Mouse (Mus musculus): Measurements from ENCODE around the gene Mon2.
"Not testable (repeated sequence)": the region's sequence is repeated elsewhere in the genome, so short reads cannot be mapped to it uniquely, and the experiment has no call there.

Mon2 gene

GRCm38 (mm10) chr10:122983579-122984530, 92.5 kb downstream of the Mon2 start:
- in situ Hi-C loops (cut with MboI; ENCODE audit: low pct_unique_long_range_greater_than_20kb in 1 of 2, low sequenced_read_pairs in 2 of 2, unreplicated experiment in 1 of 2) = no loop called here

DNA sequence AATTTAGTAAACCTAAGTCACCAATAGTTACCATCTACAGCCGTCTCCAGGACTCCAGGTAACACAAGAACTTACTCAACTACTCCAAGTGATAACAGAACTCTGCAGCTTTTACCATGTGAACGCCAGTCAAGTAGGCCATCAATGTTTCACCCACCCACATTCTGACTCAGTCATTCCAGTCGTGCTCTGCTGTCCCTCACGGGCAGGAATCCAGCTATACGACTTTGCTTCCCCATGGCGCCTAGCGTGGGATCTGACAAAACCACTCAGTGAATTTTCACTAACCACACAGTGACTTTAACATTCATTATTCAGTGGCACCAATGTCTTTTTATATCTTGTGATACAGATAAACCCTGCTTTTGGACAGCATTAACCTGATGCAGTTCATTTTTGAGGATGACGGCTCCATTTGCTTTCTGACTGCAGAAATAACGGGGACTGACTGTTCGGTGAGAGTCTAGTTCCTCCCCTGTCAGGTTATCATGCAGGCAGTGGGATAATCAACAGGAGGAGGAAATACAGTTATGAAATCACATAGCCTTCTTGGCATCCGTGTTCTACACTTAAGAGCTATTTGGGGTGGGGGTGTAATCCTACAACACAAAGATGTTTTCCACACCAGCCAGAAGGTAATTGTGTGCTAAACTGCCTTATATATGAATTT, 93.3 kb downstream of the Mon2 start:
- in situ Hi-C loops (cut with MboI; ENCODE audit: low pct_unique_long_range_greater_than_20kb in 1 of 2, low sequenced_read_pairs in 2 of 2, unreplicated experiment in 1 of 2) = no loop called here

GRCm38 (mm10) chr10:122980123-122980522, 96.2 kb downstream of the Mon2 start:
- in situ Hi-C loops (cut with MboI; ENCODE audit: low pct_unique_long_range_greater_than_20kb in 1 of 2, low sequenced_read_pairs in 2 of 2, unreplicated experiment in 1 of 2) = no loop called here

DNA sequence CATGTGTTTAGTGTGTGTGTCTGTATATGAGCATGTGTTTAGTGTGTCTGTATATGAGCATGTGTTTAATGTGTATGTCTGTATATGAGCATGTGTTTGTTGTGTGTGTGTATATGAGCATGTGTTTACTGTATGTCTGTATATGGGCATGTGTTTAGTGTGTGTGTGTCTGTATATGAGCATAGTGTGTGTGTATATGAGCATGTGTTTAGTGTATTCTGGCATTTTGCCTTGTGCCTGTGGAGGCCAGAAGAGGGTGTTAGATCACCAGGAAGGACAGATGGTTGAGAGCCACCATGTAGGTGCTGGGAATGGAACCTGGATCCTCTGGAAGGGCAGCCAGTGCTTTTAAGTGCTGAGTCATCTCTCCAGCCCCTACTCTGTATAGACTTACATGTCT, 96.9 kb downstream of the Mon2 start:
- in situ Hi-C loops (cut with MboI; ENCODE audit: low pct_unique_long_range_greater_than_20kb in 1 of 2, low sequenced_read_pairs in 2 of 2, unreplicated experiment in 1 of 2) = no loop called here

DNA sequence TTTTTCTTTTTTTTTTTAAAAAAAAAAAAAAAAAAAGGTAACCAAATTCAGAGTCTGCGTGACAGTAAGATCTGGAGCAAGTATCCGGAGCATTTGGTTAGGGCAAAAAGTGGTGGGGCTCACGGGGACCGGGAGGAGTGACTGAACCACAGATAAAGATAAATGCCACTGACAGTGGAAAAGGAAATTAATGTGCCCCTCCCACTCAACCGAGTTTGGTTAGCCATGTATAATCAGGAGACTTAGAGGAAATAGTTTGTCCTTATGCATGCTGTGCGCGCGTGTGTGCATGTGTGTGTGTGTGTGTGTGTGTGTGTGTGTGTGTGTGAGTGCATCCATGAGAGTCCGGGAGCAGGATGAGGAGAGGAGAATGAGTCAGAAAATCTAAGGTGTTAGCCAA, 100.3 kb downstream of the Mon2 start:
- in situ Hi-C loops (cut with MboI; ENCODE audit: low pct_unique_long_range_greater_than_20kb in 1 of 2, low sequenced_read_pairs in 2 of 2, unreplicated experiment in 1 of 2) = no loop called here

- in situ Hi-C loops (cut with MboI; ENCODE audit: low pct_unique_long_range_greater_than_20kb in 1 of 2, low sequenced_read_pairs in 2 of 2, unreplicated experiment in 1 of 2) = no loop called here
Measured at GRCm38 (mm10) chr10:122973241-122973640, 103.1 kb downstream of the Mon2 start.

GRCm38 (mm10) chr10:122970188-122970587, 106.1 kb downstream of the Mon2 start:
- in situ Hi-C loops (cut with MboI; ENCODE audit: low pct_unique_long_range_greater_than_20kb in 1 of 2, low sequenced_read_pairs in 2 of 2, unreplicated experiment in 1 of 2) = no loop called here

- in situ Hi-C loops (cut with MboI; ENCODE audit: low pct_unique_long_range_greater_than_20kb in 1 of 2, low sequenced_read_pairs in 2 of 2, unreplicated experiment in 1 of 2) = no loop called here
Measured at GRCm38 (mm10) chr10:122966421-122966820, 109.9 kb downstream of the Mon2 start.

DNA sequence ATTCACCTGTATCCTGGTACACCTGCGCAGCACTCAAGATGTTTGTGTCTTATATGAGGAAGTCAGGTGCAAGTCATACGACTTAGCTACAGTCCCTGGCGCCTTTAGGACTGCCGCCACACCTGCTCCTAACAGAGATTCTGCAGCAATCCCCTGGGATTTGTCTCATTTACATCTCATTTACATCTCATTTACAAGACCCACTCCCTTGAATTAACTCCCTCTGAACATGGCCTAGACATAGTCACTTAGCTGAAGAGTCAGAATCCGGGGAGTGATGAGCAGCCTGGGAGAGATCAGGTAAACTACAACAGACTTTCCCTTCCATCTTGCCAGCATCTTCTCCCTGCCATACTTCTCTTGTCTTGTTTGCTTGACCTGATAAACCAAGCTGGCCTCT, 110.7 kb downstream of the Mon2 start:
- in situ Hi-C loops (cut with MboI; ENCODE audit: low pct_unique_long_range_greater_than_20kb in 1 of 2, low sequenced_read_pairs in 2 of 2, unreplicated experiment in 1 of 2) = not testable (repeated sequence)

DNA sequence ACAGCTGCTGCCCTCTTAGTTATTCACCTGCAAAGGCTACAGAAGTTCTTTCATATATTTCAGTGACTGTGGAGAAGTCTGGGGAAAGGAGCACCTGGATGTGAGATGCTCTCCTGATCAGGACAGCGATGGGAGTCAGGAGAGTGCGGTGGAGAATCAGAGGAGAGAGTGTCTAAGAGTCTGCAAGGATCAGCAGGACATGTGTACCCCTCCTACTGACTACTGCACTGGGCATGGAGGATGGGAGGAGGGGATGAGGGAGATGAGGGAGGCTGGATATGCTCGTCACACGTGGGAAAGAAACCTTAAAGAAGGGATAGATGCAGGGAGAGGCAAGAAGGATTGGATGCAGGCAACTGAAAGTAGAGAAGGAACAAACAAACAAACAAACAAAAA, 112.1 kb downstream of the Mon2 start:
- in situ Hi-C loops (cut with MboI; ENCODE audit: low pct_unique_long_range_greater_than_20kb in 1 of 2, low sequenced_read_pairs in 2 of 2, unreplicated experiment in 1 of 2) = no loop called here

DNA sequence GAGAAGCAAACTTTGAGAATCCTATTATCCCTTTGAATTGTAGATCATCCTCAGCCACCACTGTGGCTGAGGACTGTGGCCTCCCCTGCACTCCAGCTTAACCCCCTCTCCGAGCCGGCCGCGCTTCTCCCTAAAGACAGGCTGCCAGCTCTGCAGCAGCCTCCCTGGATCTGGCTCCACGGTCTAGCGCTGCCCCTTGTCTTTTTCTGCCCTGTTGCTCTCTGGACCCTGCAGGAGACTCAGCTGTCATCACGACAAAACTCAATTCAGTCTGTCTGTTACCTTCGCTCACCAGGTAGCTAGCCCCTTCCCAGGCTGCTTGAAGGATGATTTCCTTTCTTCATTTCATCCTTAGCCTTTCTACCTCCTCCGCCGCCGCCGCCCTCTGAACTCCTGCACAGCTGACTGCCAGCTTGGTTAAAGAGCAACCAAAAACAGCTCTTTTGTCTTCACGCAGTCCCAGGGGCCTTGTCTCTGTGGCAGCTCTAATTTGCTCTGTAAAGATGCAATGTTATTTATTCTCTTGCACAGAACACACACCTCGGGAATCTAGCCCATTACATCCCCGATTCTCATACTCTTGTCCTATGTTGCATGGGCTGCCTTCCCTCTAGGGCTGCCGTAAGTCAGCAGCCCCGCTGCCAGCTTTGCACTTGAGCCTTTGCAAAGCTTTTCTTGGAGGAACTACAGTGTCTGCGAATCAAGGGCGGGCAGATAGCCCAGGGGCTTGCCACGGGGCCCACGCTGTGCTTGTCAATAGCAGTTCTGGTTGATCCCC, 112.7 kb downstream of the Mon2 start:
- in situ Hi-C loops (cut with MboI; ENCODE audit: low pct_unique_long_range_greater_than_20kb in 1 of 2, low sequenced_read_pairs in 2 of 2, unreplicated experiment in 1 of 2) = no loop called here

DNA sequence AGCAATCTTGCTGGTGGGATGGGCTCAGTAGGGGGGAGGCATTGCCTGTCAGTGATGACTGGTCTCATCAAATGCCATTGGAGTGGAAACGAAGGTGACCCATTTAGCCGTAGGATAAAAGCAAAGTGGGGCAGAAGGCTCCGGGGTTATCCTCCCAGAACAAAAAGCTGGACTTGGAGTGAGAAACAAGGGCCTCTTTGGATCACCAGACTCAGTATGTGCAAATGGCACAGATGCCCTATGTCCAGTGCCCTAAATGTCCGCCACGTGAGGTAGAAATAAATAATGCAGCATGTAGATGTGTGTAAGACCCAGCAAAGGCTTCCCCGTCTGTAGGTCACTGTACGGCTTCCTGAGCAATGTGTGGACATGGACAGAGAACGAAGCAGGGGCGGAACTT, 113.7 kb downstream of the Mon2 start:
- in situ Hi-C loops (cut with MboI; ENCODE audit: low pct_unique_long_range_greater_than_20kb in 1 of 2, low sequenced_read_pairs in 2 of 2, unreplicated experiment in 1 of 2) = no loop called here

GRCm38 (mm10) chr10:122961494-122961893, 114.8 kb downstream of the Mon2 start:
- in situ Hi-C loops (cut with MboI; ENCODE audit: low pct_unique_long_range_greater_than_20kb in 1 of 2, low sequenced_read_pairs in 2 of 2, unreplicated experiment in 1 of 2) = no loop called here

DNA sequence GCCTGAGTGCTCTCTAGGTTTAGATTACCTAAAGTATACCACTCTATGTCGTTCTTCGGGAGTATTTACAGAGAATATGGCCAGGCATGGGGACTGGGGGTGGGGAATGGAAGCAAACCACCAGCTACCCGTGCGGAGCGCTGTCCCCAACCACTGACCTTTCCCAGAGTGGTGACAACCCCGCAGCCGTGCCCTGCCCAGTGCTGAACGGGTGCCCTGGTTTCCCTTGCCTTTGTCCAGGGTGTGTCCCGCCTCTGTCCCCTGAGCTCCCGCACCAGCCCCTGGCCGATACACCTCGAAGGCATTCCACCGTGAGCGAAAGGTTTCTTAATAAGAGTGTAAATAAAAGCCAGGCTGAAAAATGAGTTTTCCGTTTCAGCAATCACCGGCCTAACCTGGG, 115.6 kb downstream of the Mon2 start:
- in situ Hi-C loops (cut with MboI; ENCODE audit: low pct_unique_long_range_greater_than_20kb in 1 of 2, low sequenced_read_pairs in 2 of 2, unreplicated experiment in 1 of 2) = no loop called here

DNA sequence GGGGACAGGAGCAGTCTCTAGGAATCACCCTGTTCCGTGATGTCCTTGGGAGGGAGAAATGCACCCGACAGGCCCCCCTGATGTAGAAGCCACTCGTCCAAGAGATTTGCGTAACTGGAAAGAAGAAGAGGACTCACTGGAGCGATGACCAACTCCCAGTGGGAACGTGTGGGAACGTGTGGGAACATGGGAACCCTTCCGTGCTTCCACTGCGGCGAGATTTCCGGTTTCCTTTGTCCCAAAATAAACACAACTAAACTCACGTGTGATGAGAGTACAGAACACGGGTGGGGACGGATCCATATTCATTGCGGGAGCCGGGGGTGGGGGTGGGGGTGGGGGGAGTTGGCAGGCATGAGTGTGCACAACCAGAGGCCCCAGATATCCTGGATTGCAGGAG, 116.1 kb downstream of the Mon2 start:
- in situ Hi-C loops (cut with MboI; ENCODE audit: low pct_unique_long_range_greater_than_20kb in 1 of 2, low sequenced_read_pairs in 2 of 2, unreplicated experiment in 1 of 2) = no loop called here

DNA sequence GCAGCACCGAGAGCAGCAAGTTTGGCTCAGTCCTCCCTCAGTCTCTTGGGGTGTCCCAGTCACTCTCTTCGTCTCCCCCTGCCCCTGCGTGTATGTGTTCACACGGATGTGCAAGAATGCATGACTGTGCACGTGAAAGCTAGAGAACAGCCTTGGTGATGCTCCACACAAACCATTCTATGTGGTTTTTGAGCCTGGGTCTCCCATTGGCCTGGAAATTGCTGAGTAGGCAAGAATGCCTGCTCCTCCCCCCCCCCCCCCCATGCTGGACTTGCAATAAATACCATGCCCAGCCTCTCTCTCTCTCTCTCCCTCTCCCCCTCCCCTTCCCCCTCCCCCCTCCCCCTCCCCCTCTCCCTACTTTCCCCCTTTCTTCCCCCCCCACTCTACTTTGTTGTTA, 117.6 kb downstream of the Mon2 start:
- in situ Hi-C loops (cut with MboI; ENCODE audit: low pct_unique_long_range_greater_than_20kb in 1 of 2, low sequenced_read_pairs in 2 of 2, unreplicated experiment in 1 of 2) = no loop called here

DNA sequence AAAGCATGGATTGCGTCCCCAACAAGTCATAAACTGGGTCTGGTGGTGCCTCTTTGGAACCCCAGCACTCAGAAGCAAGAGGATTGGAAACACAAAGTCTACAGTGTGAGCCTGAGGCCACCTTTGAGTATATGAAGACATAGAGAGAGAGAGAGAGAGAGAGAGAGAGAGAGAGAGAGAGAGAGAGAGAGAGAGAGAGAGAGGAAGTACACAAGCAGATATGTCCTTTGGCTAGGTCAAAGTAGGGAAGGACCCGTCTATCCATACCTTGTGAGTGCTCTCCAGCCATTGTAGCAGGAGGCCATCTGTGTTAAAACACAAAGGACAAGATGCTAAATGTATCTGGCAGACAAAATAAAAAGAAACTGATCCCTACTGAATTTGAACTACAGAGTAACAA, 118.4 kb downstream of the Mon2 start:
- in situ Hi-C loops (cut with MboI; ENCODE audit: low pct_unique_long_range_greater_than_20kb in 1 of 2, low sequenced_read_pairs in 2 of 2, unreplicated experiment in 1 of 2) = no loop called here

DNA sequence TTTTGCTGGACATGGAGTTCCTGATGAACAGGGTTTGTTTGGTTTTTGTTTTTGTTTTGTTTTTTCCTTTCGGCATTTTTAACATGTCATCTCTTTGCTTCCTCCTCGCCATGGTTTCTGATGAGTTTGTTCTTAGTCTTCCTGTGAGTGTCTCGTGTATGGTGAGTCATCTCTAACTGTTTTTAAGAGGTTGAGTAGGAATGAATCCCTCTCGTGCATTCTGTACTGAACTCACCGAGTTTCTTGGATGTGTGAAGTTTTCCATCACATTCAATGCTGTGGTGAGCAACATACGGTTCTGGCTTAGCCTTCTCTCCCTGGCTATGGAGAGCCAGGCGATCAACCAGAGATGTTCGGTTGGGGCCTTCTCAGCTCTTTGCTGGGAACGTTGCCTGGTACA, 122.7 kb downstream of the Mon2 start:
- in situ Hi-C loops (cut with MboI; ENCODE audit: low pct_unique_long_range_greater_than_20kb in 1 of 2, low sequenced_read_pairs in 2 of 2, unreplicated experiment in 1 of 2) = no loop called here

- in situ Hi-C loops (cut with MboI; ENCODE audit: low pct_unique_long_range_greater_than_20kb in 1 of 2, low sequenced_read_pairs in 2 of 2, unreplicated experiment in 1 of 2) = no loop called here
Measured at GRCm38 (mm10) chr10:122950966-122951365, 125.3 kb downstream of the Mon2 start.
